Mouse (Mus musculus) forebrain, postnatal 0 days (tissue): ENCODE results near the gene Tas2r130. TPM values are rescaled to one million over a fixed set of nuclear protein-coding genes. Genes with fewer than 3 reads are reported as not detected.
"Not testable (repeated sequence)": the region's sequence is repeated elsewhere in the genome, so short reads cannot be mapped to it uniquely, and the experiment has no call there.

Experiments used
- ATAC-seq: fragments of 200-750 bp; cut with Nextera tagmentation; 2 replicates; pipeline ENCODE4 v1.8.0; 2017; ENCODE audit warnings: mild to moderate bottlenecking, moderate library complexity
- DNase-seq: peaks from one replicate; pipeline ENCODE4 v3.0.0-alpha.2; 2015
- H3K27ac ChIP-seq: fragments of 300-500 bp; sonication (generic); 2 replicates; pipeline ENCODE4 v1.5.1; 2014; ENCODE audit warnings: low read depth, mild to moderate bottlenecking, antibody characterized with exemption, low read length, moderate library complexity, mixed read lengths
- H3K27me3 ChIP-seq: fragments of 300-500 bp; sonication (generic); 2 replicates; pipeline ENCODE4 v1.6.1; 2014; ENCODE audit warnings: mild to moderate bottlenecking, low read length, mixed read lengths; ENCODE audit not compliant: insufficient read depth
- H3K36me3 ChIP-seq: fragments of 300-500 bp; sonication (generic); 2 replicates; pipeline ENCODE4 v1.6.1; 2014; ENCODE audit warnings: mild to moderate bottlenecking, moderate library complexity; ENCODE audit not compliant: insufficient read depth
- H3K4me1 ChIP-seq: fragments of 300-500 bp; sonication (generic); 2 replicates; pipeline ENCODE4 v1.6.1; 2014; ENCODE audit warnings: antibody characterized with exemption; ENCODE audit not compliant: insufficient read depth
- H3K4me2 ChIP-seq: fragments of 300-500 bp; sonication (generic); 2 replicates; pipeline ENCODE4 v1.6.1; 2014; ENCODE audit warnings: low read depth, mild to moderate bottlenecking, moderate library complexity
- H3K4me3 ChIP-seq: fragments of 300-500 bp; sonication (generic); 2 replicates; pipeline ENCODE4 v1.5.1; 2014; ENCODE audit warnings: low read depth, low read length, mixed read lengths
- H3K9ac ChIP-seq: fragments of 300-500 bp; sonication (generic); 2 replicates; pipeline ENCODE4 v1.6.1; 2014; ENCODE audit warnings: mild to moderate bottlenecking
- H3K9me3 ChIP-seq: fragments of 300-500 bp; sonication (generic); 2 replicates; pipeline ENCODE4 v1.6.1; 2016; ENCODE audit warnings: low read length
- CTCF ChIP-seq: sonication (generic); IDR thresholded peaks from 2 replicates; pipeline ENCODE4 v1.5.1; 2016; ENCODE audit warnings: antibody characterized with exemption, control low read depth, low read depth
- WGBS: fragments of 180-500 bp; shearing (Covaris S2); extraction: QIAGEN DNeasy Blood & Tissue Kit; methylation state at CpG from one replicate; pipeline ENCODE4 v1.1.7; 2014; 5-methylcytosine and 5-hydroxymethylcytosine counted together
- polyA plus RNA-seq: library from polyadenylated mRNA; unstranded; fragments of >200 nt; fragmentation: Nextera tagmentation; extraction: Ambion mirVana; gene quantifications from 2 replicates; pipeline ENCODE4 v1.2.1, GENCODE M21; 2015
- total RNA-seq: library from RNA; depleted of rRNA; stranded (reverse); fragments of >200 nt; gene quantifications from 2 replicates; pipeline ENCODE4 v1.2.3, GENCODE M21; 2014; rRNA removed

Tas2r130 gene
- total RNA-seq (not detected in 2 replicates), polyA plus RNA-seq (not detected in 2 replicates)

DNA sequence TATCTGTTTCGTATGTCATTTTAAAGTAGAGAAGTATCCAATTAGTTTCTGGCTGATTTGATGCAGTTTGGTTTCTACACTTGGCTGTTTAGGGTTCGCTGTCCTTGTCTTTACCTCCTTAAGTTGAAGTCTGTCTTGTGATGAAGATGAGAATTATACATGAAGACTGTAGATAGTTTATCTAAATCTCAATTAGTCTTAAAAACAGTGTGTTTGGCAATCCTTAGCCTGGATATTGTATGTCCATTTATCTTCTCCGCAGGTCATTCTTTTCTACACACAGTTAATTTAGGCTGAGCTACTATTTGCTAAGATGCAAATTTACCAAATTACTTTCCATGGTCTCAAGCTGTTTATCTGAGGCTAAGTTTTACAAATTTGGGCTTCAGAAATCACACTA, at the start of gene Tas2r130:
Gene Tas2r130, minus strand, starts transcription at position 101 of the 400 bp plus-strand sequence.
- TF ChIP-seq CTCF: no peak
- H3K27me3 ChIP-seq: no peaks in the 10 kb centered on the region
- no peak for DNase-seq
- H3K9ac ChIP-seq: no peak within 1 kb of the TSS
- H3K27ac ChIP-seq: no peak within 1 kb of the TSS
- 75% methylated on average over 3 of the region's 3 CpGs for WGBS
- H3K4me3 ChIP-seq: no peak within 1 kb of the TSS
- H3K4me1 ChIP-seq: no peaks in the 10 kb centered on the region
- H3K9me3 ChIP-seq: 0 out of 2 replicates have a peak, but pooled peaks cover 2% of the 10 kb centered on the region
- H3K36me3 ChIP-seq: no peaks in the 10 kb centered on the region
- H3K4me2 ChIP-seq: no peak within 1 kb of the TSS
- ATAC-seq: no peak

DNA sequence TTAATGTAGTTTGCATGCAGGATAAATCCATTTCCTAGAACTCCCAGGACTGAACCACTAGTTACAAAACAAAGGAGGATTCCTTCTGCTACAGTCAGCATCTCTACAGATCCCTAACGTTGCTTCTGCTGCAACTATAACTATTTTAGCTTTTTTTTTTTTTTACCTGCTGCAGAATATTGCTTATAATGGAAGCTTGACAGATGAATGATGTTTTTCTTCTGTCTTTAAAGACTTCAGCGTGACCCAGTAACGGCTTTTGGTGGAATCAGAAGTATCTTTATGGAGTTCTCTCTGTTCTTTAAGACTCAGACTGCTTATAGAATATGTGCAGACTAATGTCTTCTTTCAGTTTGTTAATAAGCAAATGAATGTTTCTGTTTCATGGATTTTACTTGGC, 48.1 kb upstream of the Tas2r130 start, which contains the start of gene Tas2r106:
Gene Tas2r106, minus strand, starts transcription at position 101 of the 400 bp plus-strand sequence.
- TF ChIP-seq CTCF: no peak
- Histone ChIP-seq H3K4me1 (no peaks in the 10 kb centered on the region), H3K27me3 (no peaks in the 10 kb centered on the region), H3K27ac (no peak within 1 kb of the TSS), H3K9ac (no peak within 1 kb of the TSS), H3K4me2 (no peak within 1 kb of the TSS), H3K36me3 (no peaks in the 10 kb centered on the region), H3K9me3 (peaks cover 4% of the 10 kb centered on the region; the same call in 1 of the 2 replicates), H3K4me3 (no peak within 1 kb of the TSS)
- ATAC-seq (no peak), DNase-seq (no peak)
- 67% methylated on average over 3 of the region's 3 CpGs for WGBS

DNA sequence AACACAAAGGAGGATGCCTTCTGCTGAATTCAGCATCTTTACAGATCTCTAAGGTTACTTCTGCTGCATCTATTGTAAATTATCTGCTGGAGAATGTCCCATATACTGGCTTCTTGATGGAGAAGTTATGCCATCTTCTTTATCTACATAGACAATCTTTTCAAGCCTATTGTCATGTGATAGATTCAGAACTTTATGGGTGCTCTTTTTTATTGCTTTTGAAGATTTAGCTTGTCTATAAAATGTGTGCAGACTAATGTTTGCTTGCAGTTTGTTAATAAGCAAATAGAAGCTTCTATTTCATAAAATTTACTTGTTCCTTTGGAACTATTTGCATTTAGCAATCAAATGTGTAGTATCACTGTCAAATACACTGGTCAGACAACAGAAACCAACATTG, 29.3 kb upstream of the Tas2r130 start, which contains the start of gene Tas2r107:
Gene Tas2r107, minus strand, starts transcription at position 101 of the 400 bp plus-strand sequence.
- no peak within 1 kb of the TSS for H3K27ac ChIP-seq
- H3K4me1 ChIP-seq: no peaks in the 10 kb centered on the region
- H3K9me3 ChIP-seq: peaks cover 7% of the 10 kb centered on the region; the same call in 1 of the 2 replicates
- H3K4me2 ChIP-seq: no peak within 1 kb of the TSS
- no peak for TF ChIP-seq CTCF
- H3K9ac ChIP-seq: no peak within 1 kb of the TSS
- DNase-seq: no peak
- no peaks in the 10 kb centered on the region for H3K27me3 ChIP-seq
- no peak for ATAC-seq
- H3K4me3 ChIP-seq: no peak within 1 kb of the TSS
- no peaks in the 10 kb centered on the region for H3K36me3 ChIP-seq

DNA sequence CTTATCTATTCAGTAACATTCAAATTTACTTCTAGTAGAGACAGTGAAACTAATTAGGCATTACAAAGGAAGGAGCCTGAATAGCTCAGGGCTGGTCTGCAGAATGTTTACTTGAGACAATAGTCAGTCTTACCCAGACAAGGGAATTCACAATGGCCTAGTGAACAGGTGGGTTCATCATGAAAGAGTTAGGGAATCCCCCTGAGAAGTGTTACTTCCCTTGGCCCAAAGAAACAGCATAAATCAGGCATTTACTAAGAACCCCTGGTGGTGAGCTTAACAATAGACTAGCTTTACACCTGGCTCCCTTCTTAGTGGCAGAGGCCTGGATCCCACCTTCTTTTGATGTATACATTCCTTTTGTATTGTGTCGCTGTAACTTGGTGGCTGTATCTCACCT, 20.8 kb downstream of the Tas2r130 start:
- H3K4me3 ChIP-seq, DNase-seq, H3K36me3 ChIP-seq, ATAC-seq, H3K27ac ChIP-seq, H3K4me2 ChIP-seq, H3K9ac ChIP-seq, H3K9me3 ChIP-seq, H3K4me1 ChIP-seq, H3K27me3 ChIP-seq: not testable (repeated sequence)
- WGBS: 94% methylated on average over 1 of the region's 1 CpGs

DNA sequence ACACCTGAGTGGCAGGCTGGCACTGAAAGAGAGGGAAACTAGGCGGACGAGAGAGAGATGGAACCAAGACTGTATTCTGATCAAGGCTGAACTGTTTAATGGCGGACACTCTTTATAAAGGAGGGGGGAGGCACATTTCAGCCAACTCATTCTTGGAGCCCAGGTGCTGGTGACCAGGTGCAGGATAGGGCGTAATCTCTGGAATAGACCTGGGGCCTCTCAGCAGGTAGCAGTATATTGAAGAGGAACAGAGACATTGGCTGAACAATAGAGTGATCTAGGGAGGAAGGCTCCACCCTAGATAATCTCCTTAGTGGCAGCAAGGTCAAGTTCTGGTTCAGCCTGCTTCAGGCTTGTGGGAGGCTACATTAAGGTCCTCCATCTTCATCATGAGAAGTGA, 25.9 kb downstream of the Tas2r130 start:
- no peaks in the 10 kb centered on the region for H3K36me3 ChIP-seq
- no peak for TF ChIP-seq CTCF
- 93% methylated on average over 4 of the region's 4 CpGs for WGBS

More for the DNA sequence above, 25.9 kb downstream of the Tas2r130 start:
- no peaks in the 10 kb centered on the region for H3K4me1 ChIP-seq
- no peak overlapping the region for H3K9ac ChIP-seq
- H3K4me2 ChIP-seq: no peak overlapping the region
- no peak for ATAC-seq
- DNase-seq: no peak
- H3K27me3 ChIP-seq: no peaks in the 10 kb centered on the region
- H3K9me3 ChIP-seq: no peaks in the 10 kb centered on the region
- no peak overlapping the region for H3K4me3 ChIP-seq
- H3K27ac ChIP-seq: no peak overlapping the region

Other genes starting within 250 kb of the Tas2r130 start
- 89.3 and 116 TPM in 2 replicates for gene Ybx3, start 242.4 kb downstream of the Tas2r130 start, total RNA-seq
- gene Ybx3, start 242.4 kb downstream of the Tas2r130 start, polyA plus RNA-seq: 36.2 and 37.3 TPM in 2 replicates
- gene 5430401F13Rik, start 144.5 kb downstream of the Tas2r130 start, total RNA-seq: not detected in 2 replicates
- not detected in 2 replicates for gene 5430401F13Rik, start 144.5 kb downstream of the Tas2r130 start, polyA plus RNA-seq
- not detected in 2 replicates for gene Gm6619, start 144.5 kb downstream of the Tas2r130 start, total RNA-seq
- not detected in 2 replicates for gene Gm6619, start 144.5 kb downstream of the Tas2r130 start, polyA plus RNA-seq
- gene Tas2r107, start 29.2 kb upstream of the Tas2r130 start, total RNA-seq: not detected in 2 replicates
- not detected in 2 replicates for gene Tas2r107, start 29.2 kb upstream of the Tas2r130 start, polyA plus RNA-seq
- gene Tas2r106, start 48.0 kb upstream of the Tas2r130 start, total RNA-seq: not detected in 2 replicates
- gene Tas2r106, start 48.0 kb upstream of the Tas2r130 start, polyA plus RNA-seq: not detected in 2 replicates
- gene Tas2r104, start 54.8 kb upstream of the Tas2r130 start, total RNA-seq: not detected in 2 replicates
- not detected in 2 replicates for gene Tas2r104, start 54.8 kb upstream of the Tas2r130 start, polyA plus RNA-seq
- not detected in 2 replicates for gene Tas2r105, start 56.6 kb upstream of the Tas2r130 start, total RNA-seq
- not detected in 2 replicates for gene Tas2r105, start 56.6 kb upstream of the Tas2r130 start, polyA plus RNA-seq
- gene Tas2r114, start 59.2 kb upstream of the Tas2r130 start, total RNA-seq: not detected in 2 replicates
- gene Tas2r114, start 59.2 kb upstream of the Tas2r130 start, polyA plus RNA-seq: not detected in 2 replicates